Mouse (Mus musculus) lung, postnatal 0 days (tissue): Measurements from ENCODE around the gene Zhx3.

Source experiments
- CTCF ChIP-seq: IDR thresholded peaks from 2 replicates; pipeline ENCODE4 v1.5.1; 2016; ENCODE audit warnings: antibody characterized with exemption, mild to moderate bottlenecking
- EP300 ChIP-seq: IDR thresholded peaks from 2 replicates; pipeline ENCODE4 v1.6.1; 2016; ENCODE audit warnings: antibody characterized with exemption, mild to moderate bottlenecking, control low read depth

DNA sequence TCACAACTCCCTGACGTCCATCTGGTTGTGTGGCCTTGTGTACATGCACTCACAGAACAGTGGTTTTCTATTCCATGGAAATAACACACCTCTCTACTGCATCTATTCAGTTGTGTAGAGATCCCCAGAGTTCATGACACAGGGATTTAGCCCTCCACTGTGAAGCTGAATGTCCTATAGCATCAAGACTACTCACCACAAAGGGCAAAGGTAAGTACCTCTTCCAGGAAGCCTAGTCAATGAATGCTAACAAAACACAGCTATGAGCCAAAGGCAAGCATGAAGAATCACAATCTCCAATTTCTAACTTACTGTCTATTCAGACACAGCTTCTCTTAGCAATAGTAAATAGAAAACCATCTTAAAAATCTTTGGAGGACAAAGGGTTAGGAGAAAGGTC, 25.1 kb downstream of the Zhx3 start:
- TF ChIP-seq EP300 = no peak
- no peak for TF ChIP-seq CTCF
